Mouse (Mus musculus): ENCODE results near the gene Gtf2h3. TPM values are rescaled to one million over a fixed set of nuclear protein-coding genes. Genes with fewer than 3 reads are reported as not detected.

Gene Gtf2h3
- polyA plus RNA-seq, 1 experiment from 2014 or later, result 67.3 TPM

DNA sequence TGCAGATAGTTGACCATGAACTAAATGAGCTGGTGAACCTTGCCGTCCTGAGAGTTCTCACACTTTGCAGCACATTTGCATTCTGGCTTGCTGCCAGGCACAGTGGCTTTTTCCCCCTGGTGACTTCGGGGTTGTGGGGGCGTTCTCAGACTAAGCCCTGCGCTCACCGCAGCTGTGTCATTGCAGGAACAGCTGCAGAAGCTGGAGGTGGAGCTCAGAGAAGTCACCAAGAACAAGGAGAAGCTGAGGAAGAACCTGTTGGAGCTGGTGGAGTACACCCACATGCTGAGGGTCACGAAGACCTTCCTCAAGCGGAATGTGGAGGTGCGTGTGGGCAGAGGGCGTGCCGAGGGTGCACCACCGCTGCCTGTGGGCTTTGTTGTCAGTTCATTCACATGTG is 58.4 kb downstream of the Gtf2h3 start:
- H3K36me3 ChIP-seq (ENCODE audit: control insufficient read depth, insufficient read depth, low read length), result peaks cover 88% of the 10 kb centered on the region
- H3K27me3 ChIP-seq (replicated peaks; ENCODE audit: control insufficient read depth, insufficient read depth, low read length), result no peaks in the 10 kb centered on the region
- H3K4me3 ChIP-seq (ENCODE audit: low read depth, low read length), result no peak overlapping the region
- 92% methylated on average over 11 of the region's 11 CpGs for WGBS
- H3K9ac ChIP-seq (ENCODE audit: low read length), result no peak overlapping the region
- H3K4me1 ChIP-seq (ENCODE audit: control insufficient read depth, insufficient read depth, low read length), result no peaks in the 10 kb centered on the region
- no peak overlapping the region for H3K27ac ChIP-seq (ENCODE audit: low read depth, low read length)
- ATAC-seq (no peak), DNase-seq (ENCODE audit: low spot score) (no peak)
- H3K4me2 ChIP-seq (ENCODE audit: low read length), result no peak overlapping the region
- no peaks in the 10 kb centered on the region for H3K9me3 ChIP-seq (replicated peaks; ENCODE audit: control insufficient read depth, low read length)

DNA sequence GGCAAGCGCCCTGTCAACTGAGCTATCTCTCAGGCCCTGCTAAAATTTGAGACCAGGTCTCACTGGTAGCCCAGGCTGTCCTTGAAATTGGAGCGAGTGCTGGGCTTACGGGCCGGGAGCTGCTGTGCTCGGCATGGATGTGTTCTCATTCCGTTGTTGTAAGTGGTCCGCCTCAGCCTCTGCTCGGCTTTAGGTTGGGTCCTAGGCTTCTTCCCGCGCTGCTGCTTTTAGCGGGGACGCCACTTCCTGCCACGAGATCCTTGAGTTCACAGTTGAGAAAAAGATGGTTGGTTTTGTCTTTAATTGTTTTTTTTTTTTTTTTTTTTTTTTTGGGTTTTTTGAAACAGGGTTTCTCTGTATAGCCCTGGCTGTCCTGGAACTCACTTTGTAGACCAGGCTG is 58.9 kb downstream of the Gtf2h3 start:
- Histone ChIP-seq H3K9ac (ENCODE audit: low read length) (no peak overlapping the region), H3K36me3 (ENCODE audit: control insufficient read depth, insufficient read depth, low read length) (peaks cover 93% of the 10 kb centered on the region), H3K4me2 (ENCODE audit: low read length) (no peak overlapping the region), H3K4me3 (ENCODE audit: low read depth, low read length) (no peak overlapping the region), H3K27me3 (replicated peaks; ENCODE audit: control insufficient read depth, insufficient read depth, low read length) (no peaks in the 10 kb centered on the region), H3K27ac (ENCODE audit: low read depth, low read length) (no peak overlapping the region), H3K4me1 (ENCODE audit: control insufficient read depth, insufficient read depth, low read length) (no peaks in the 10 kb centered on the region), H3K9me3 (replicated peaks; ENCODE audit: control insufficient read depth, low read length) (no peaks in the 10 kb centered on the region)
- ATAC-seq, result no peak
- DNase-seq (ENCODE audit: low spot score), result no peak
- 97% methylated on average over 13 of the region's 13 CpGs for WGBS

Other genes starting within 250 kb of the Gtf2h3 start
- gene Cdk2ap1, start 216.1 kb upstream of the Gtf2h3 start, polyA plus RNA-seq (2014; fragmentation: Nextera tagmentation; extraction: Ambion mirVana), result 85.4 and 112 TPM in 2 replicates
- gene Sbno1, start 153.1 kb upstream of the Gtf2h3 start, polyA plus RNA-seq (2014; fragmentation: Nextera tagmentation; extraction: Ambion mirVana), result 64.7 and 85.1 TPM in 2 replicates
- gene Kmt5a, start 139.2 kb upstream of the Gtf2h3 start, polyA plus RNA-seq (2014; fragmentation: Nextera tagmentation; extraction: Ambion mirVana), result 21.7 and 24.2 TPM in 2 replicates
- gene Rilpl2, start 100.8 kb upstream of the Gtf2h3 start, polyA plus RNA-seq (2014; fragmentation: Nextera tagmentation; extraction: Ambion mirVana), result 29.4 and 31.7 TPM in 2 replicates
- 14.3 and 14.7 TPM in 2 replicates for gene Snrnp35, start 96.0 kb upstream of the Gtf2h3 start, polyA plus RNA-seq (2014; fragmentation: Nextera tagmentation; extraction: Ambion mirVana)
- gene Rilpl1, start 47.7 kb upstream of the Gtf2h3 start, polyA plus RNA-seq (2014; fragmentation: Nextera tagmentation; extraction: Ambion mirVana), result 10.4 and 11.0 TPM in 2 replicates
- 416 and 423 TPM in 2 replicates for gene Tmed2, start 38.4 kb upstream of the Gtf2h3 start, polyA plus RNA-seq (2014; fragmentation: Nextera tagmentation; extraction: Ambion mirVana)
- gene Ddx55, start 26.3 kb upstream of the Gtf2h3 start, polyA plus RNA-seq (2014; fragmentation: Nextera tagmentation; extraction: Ambion mirVana), result 16.8 and 21.2 TPM in 2 replicates
- 79.9 and 81.9 TPM in 2 replicates for gene Eif2b1, start within 50 bp of the Gtf2h3 start, polyA plus RNA-seq (2014; fragmentation: Nextera tagmentation; extraction: Ambion mirVana)
- 36.6 and 38.2 TPM in 2 replicates for gene Atp6v0a2, start 49.4 kb downstream of the Gtf2h3 start, polyA plus RNA-seq (2014; fragmentation: Nextera tagmentation; extraction: Ambion mirVana)
- gene Dnah10, start 145.9 kb downstream of the Gtf2h3 start, polyA plus RNA-seq (2014; fragmentation: Nextera tagmentation; extraction: Ambion mirVana), result 0.09 and 0.22 TPM in 2 replicates

Data from forebrain, embryonic 14.5 days (tissue).